Mouse (Mus musculus): ENCODE data around the gene Adrb1. TPM values are rescaled to one million over a fixed set of nuclear protein-coding genes. Genes with fewer than 3 reads are reported as not detected.

Adrb1 gene
- polyA plus RNA-seq, 1 experiment = 34.0 TPM

GRCm38 (mm10) chr19:56758311-56758710, 36.3 kb downstream of the Adrb1 start:
- TF ChIP-seq CTCF (IDR thresholded peaks at IDR 0.05; ENCODE audit: extremely low read depth, insufficient read depth, low read length) (no peak), POLR2A (IDR thresholded peaks at IDR 0.05; ENCODE audit: extremely low read depth, insufficient read depth, low read length) (no peak)

GRCm38 (mm10) chr19:56759740-56760139, 37.7 kb downstream of the Adrb1 start:
- Histone ChIP-seq H3K27ac (ENCODE audit: insufficient read depth, low read length) (no peak overlapping the region), H3K4me3 (ENCODE audit: insufficient read depth, low read length) (no peak overlapping the region), H3K4me1 (ENCODE audit: control insufficient read depth, insufficient read depth, low read length) (no peaks in the 10 kb centered on the region)
- TF ChIP-seq POLR2A (IDR thresholded peaks at IDR 0.05; ENCODE audit: extremely low read depth, insufficient read depth, low read length) (no peak), CTCF (IDR thresholded peaks at IDR 0.05; ENCODE audit: extremely low read depth, insufficient read depth, low read length) (no peak)

More at GRCm38 (mm10) chr19:56758311-56758710, 36.3 kb downstream of the Adrb1 start:
- no peak overlapping the region for H3K27ac ChIP-seq (ENCODE audit: insufficient read depth, low read length)
- H3K4me3 ChIP-seq (ENCODE audit: insufficient read depth, low read length) = no peak overlapping the region
- H3K4me1 ChIP-seq (ENCODE audit: control insufficient read depth, insufficient read depth, low read length) = peaks cover 1% of the 10 kb centered on the region; the same call in 1 of the 2 replicates

GRCm38 (mm10) chr19:56760306-56760940, 38.4 kb downstream of the Adrb1 start:
- no peak overlapping the region for H3K4me3 ChIP-seq (ENCODE audit: insufficient read depth, low read length)
- no peak overlapping the region for H3K27ac ChIP-seq (ENCODE audit: insufficient read depth, low read length)
- no peaks in the 10 kb centered on the region for H3K4me1 ChIP-seq (ENCODE audit: control insufficient read depth, insufficient read depth, low read length)
- no peak for TF ChIP-seq CTCF (IDR thresholded peaks at IDR 0.05; ENCODE audit: extremely low read depth, insufficient read depth, low read length)
- no peak for TF ChIP-seq POLR2A (IDR thresholded peaks at IDR 0.05; ENCODE audit: extremely low read depth, insufficient read depth, low read length)

GRCm38 (mm10) chr19:56761096-56761495, 39.1 kb downstream of the Adrb1 start:
- no peak overlapping the region for H3K27ac ChIP-seq (ENCODE audit: insufficient read depth, low read length)
- H3K4me3 ChIP-seq (ENCODE audit: insufficient read depth, low read length) = no peak overlapping the region
- H3K4me1 ChIP-seq (ENCODE audit: control insufficient read depth, insufficient read depth, low read length) = no peaks in the 10 kb centered on the region
- TF ChIP-seq POLR2A (IDR thresholded peaks at IDR 0.05; ENCODE audit: extremely low read depth, insufficient read depth, low read length) (no peak), CTCF (IDR thresholded peaks at IDR 0.05; ENCODE audit: extremely low read depth, insufficient read depth, low read length) (no peak)

- Histone ChIP-seq H3K27ac (ENCODE audit: insufficient read depth, low read length) (no peak overlapping the region), H3K4me1 (ENCODE audit: control insufficient read depth, insufficient read depth, low read length) (no peaks in the 10 kb centered on the region), H3K4me3 (ENCODE audit: insufficient read depth, low read length) (no peak overlapping the region)
- no peak for TF ChIP-seq CTCF (IDR thresholded peaks at IDR 0.05; ENCODE audit: extremely low read depth, insufficient read depth, low read length)
- no peak for TF ChIP-seq POLR2A (IDR thresholded peaks at IDR 0.05; ENCODE audit: extremely low read depth, insufficient read depth, low read length)
These were observed 39.7 kb downstream of the Adrb1 start for GRCm38 (mm10) chr19:56761727-56762126.

- Histone ChIP-seq H3K4me3 (ENCODE audit: insufficient read depth, low read length) (no peak overlapping the region), H3K4me1 (ENCODE audit: control insufficient read depth, insufficient read depth, low read length) (no peaks in the 10 kb centered on the region), H3K27ac (ENCODE audit: insufficient read depth, low read length) (no peak overlapping the region)
- TF ChIP-seq CTCF (IDR thresholded peaks at IDR 0.05; ENCODE audit: extremely low read depth, insufficient read depth, low read length) (no peak), POLR2A (IDR thresholded peaks at IDR 0.05; ENCODE audit: extremely low read depth, insufficient read depth, low read length) (no peak)
These were observed 40.7 kb downstream of the Adrb1 start for GRCm38 (mm10) chr19:56762686-56763085.

GRCm38 (mm10) chr19:56769024-56769423, 47.0 kb downstream of the Adrb1 start:
- TF ChIP-seq POLR2A (IDR thresholded peaks at IDR 0.05; ENCODE audit: extremely low read depth, insufficient read depth, low read length) = no peak
- H3K4me3 ChIP-seq (ENCODE audit: insufficient read depth, low read length) = no peak overlapping the region
- no peak overlapping the region for H3K27ac ChIP-seq (ENCODE audit: insufficient read depth, low read length)
- H3K4me1 ChIP-seq (ENCODE audit: control insufficient read depth, insufficient read depth, low read length) = peaks cover 3% of the 10 kb centered on the region

- Histone ChIP-seq H3K4me3 (ENCODE audit: insufficient read depth, low read length) (no peak overlapping the region), H3K4me1 (ENCODE audit: control insufficient read depth, insufficient read depth, low read length) (peaks cover 4% of the 10 kb centered on the region), H3K27ac (ENCODE audit: insufficient read depth, low read length) (no peak overlapping the region)
- TF ChIP-seq CTCF (IDR thresholded peaks at IDR 0.05; ENCODE audit: extremely low read depth, insufficient read depth, low read length) = no peak
- TF ChIP-seq POLR2A (IDR thresholded peaks at IDR 0.05; ENCODE audit: extremely low read depth, insufficient read depth, low read length) = no peak
These were observed 50.2 kb downstream of the Adrb1 start for GRCm38 (mm10) chr19:56772158-56772557.

GRCm38 (mm10) chr19:56773393-56773971, 51.5 kb downstream of the Adrb1 start:
- no peak overlapping the region for H3K27ac ChIP-seq (ENCODE audit: insufficient read depth, low read length)
- H3K4me3 ChIP-seq (ENCODE audit: insufficient read depth, low read length) = no peak overlapping the region
- TF ChIP-seq CTCF (IDR thresholded peaks at IDR 0.05; ENCODE audit: extremely low read depth, insufficient read depth, low read length) = no peak
- no peak for TF ChIP-seq POLR2A (IDR thresholded peaks at IDR 0.05; ENCODE audit: extremely low read depth, insufficient read depth, low read length)
- H3K4me1 ChIP-seq (ENCODE audit: control insufficient read depth, insufficient read depth, low read length) = peaks cover 4% of the 10 kb centered on the region

- TF ChIP-seq POLR2A (IDR thresholded peaks at IDR 0.05; ENCODE audit: extremely low read depth, insufficient read depth, low read length) (no peak), CTCF (IDR thresholded peaks at IDR 0.05; ENCODE audit: extremely low read depth, insufficient read depth, low read length) (no peak)
- Histone ChIP-seq H3K4me3 (ENCODE audit: insufficient read depth, low read length) (no peak overlapping the region), H3K4me1 (ENCODE audit: control insufficient read depth, insufficient read depth, low read length) (peaks cover 4% of the 10 kb centered on the region), H3K27ac (ENCODE audit: insufficient read depth, low read length) (no peak overlapping the region)
These were observed 52.5 kb downstream of the Adrb1 start for GRCm38 (mm10) chr19:56774408-56774962.

Data from cortical plate, adult 2 months (tissue).